Mouse (Mus musculus): Measurements from ENCODE around the gene Gas2. TPM values are rescaled to one million over a fixed set of nuclear protein-coding genes. Genes with fewer than 3 reads are reported as not detected.

Gas2 gene
- polyA plus RNA-seq, 1 experiment from 2014 or later, result 17.2 TPM

DNA sequence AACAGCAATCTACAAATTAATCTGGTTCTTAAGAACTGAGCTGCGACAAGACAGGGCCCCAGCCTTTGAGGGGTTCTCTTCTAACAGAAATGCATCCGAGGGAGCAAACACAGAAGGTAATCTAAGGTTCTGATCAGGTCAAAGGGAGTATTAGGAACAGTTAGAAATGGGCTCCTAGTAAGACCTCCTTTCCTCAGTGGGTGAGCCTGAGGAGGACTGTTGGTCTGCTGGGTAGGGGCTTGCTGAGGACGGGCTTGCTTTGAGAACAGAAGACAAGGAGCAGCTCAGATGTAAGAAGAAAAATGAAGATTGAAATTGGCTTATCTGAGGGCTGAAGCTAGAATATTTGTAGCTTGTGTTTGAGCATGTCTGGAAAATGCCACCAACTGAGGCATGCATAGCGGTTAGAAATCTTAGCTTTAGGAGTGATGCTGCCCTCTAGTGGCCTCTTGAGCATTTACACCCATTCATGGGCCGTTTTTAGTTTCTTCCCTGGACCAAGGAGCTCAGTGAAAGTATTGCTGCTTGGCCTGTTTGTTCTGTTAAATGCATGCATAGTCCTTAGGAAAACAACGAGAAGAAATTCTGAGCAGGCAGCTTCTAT lies 110.5 kb downstream of the Gas2 start:
- H3K4me1 ChIP-seq (ENCODE audit: control insufficient read depth, insufficient read depth, low read length), result peaks cover 10% of the 10 kb centered on the region
- ATAC-seq, result peak; percentile 71
- H3K27ac ChIP-seq (ENCODE audit: low read depth, low read length), result no peak overlapping the region
- no peak overlapping the region for H3K4me2 ChIP-seq (ENCODE audit: low read length)
- H3K27me3 ChIP-seq (replicated peaks; ENCODE audit: control insufficient read depth, insufficient read depth, low read length), result no peaks in the 10 kb centered on the region
- 34% methylated on average over 6 of the region's 6 CpGs for WGBS
- H3K4me3 ChIP-seq (ENCODE audit: low read depth, low read length), result no peak overlapping the region
- no peaks in the 10 kb centered on the region for H3K9me3 ChIP-seq (replicated peaks; ENCODE audit: control insufficient read depth, low read length)
- peak; percentile 86 for DNase-seq (ENCODE audit: low spot score)
- H3K36me3 ChIP-seq (ENCODE audit: control insufficient read depth, insufficient read depth, low read length), result no peaks in the 10 kb centered on the region
- no peak overlapping the region for H3K9ac ChIP-seq (ENCODE audit: low read length)

GRCm38 (mm10) chr7:51973091-51973490 lies 111.3 kb downstream of the Gas2 start:
- no peak overlapping the region for H3K4me2 ChIP-seq (ENCODE audit: low read length)
- H3K9ac ChIP-seq (ENCODE audit: low read length), result no peak overlapping the region
- H3K36me3 ChIP-seq (ENCODE audit: control insufficient read depth, insufficient read depth, low read length), result no peaks in the 10 kb centered on the region
- ATAC-seq, result peak; percentile 44; the same call in 1 of the 2 replicates
- DNase-seq (ENCODE audit: low spot score), result no peak
- H3K27ac ChIP-seq (ENCODE audit: low read depth, low read length), result no peak overlapping the region
- H3K9me3 ChIP-seq (replicated peaks; ENCODE audit: control insufficient read depth, low read length), result no peaks in the 10 kb centered on the region
- WGBS, result 71% methylated on average over 5 of the region's 5 CpGs
- H3K4me1 ChIP-seq (ENCODE audit: control insufficient read depth, insufficient read depth, low read length), result peaks cover 10% of the 10 kb centered on the region
- H3K27me3 ChIP-seq (replicated peaks; ENCODE audit: control insufficient read depth, insufficient read depth, low read length), result no peaks in the 10 kb centered on the region
- no peak overlapping the region for H3K4me3 ChIP-seq (ENCODE audit: low read depth, low read length)

- DNase-seq (ENCODE audit: low spot score), result no peak
- Histone ChIP-seq H3K4me1 (ENCODE audit: control insufficient read depth, insufficient read depth, low read length) (peaks cover 10% of the 10 kb centered on the region), H3K4me2 (ENCODE audit: low read length) (no peak overlapping the region), H3K27ac (ENCODE audit: low read depth, low read length) (no peak overlapping the region), H3K4me3 (ENCODE audit: low read depth, low read length) (no peak overlapping the region), H3K9ac (ENCODE audit: low read length) (no peak overlapping the region), H3K36me3 (ENCODE audit: control insufficient read depth, insufficient read depth, low read length) (no peaks in the 10 kb centered on the region), H3K9me3 (replicated peaks; ENCODE audit: control insufficient read depth, low read length) (no peaks in the 10 kb centered on the region), H3K27me3 (replicated peaks; ENCODE audit: control insufficient read depth, insufficient read depth, low read length) (no peaks in the 10 kb centered on the region)
- 60% methylated on average over 2 of the region's 2 CpGs for WGBS
- ATAC-seq, result no peak
Measured at GRCm38 (mm10) chr7:51973526-51973925, 111.7 kb downstream of the Gas2 start.

DNA sequence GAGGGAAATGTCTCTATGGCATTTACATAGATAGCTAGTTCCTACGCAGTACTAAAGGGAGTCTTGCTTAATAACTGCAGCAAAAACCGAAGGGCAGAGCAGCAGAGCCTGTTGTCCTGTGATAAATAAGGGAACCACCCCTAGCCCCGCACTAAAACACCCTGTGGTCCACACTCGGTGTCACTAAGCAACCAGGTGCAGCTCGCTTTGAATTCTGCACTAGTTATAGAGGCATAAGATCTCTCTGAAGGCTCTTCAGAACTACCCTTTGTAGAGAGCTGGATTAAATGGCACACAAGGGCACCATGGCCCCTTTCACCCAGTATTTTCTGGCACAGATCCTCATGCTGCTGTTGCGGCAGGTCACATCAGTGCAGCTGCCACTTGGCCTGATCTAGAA lies 113.4 kb downstream of the Gas2 start:
- 0 out of 2 replicates have a peak overlapping the region, but pooled peaks have one; percentile 17 for H3K9ac ChIP-seq (ENCODE audit: low read length)
- H3K4me3 ChIP-seq (ENCODE audit: low read depth, low read length), result no peak overlapping the region
- peak; percentile 60; the same call in 1 of the 2 replicates for ATAC-seq
- H3K36me3 ChIP-seq (ENCODE audit: control insufficient read depth, insufficient read depth, low read length), result no peaks in the 10 kb centered on the region
- H3K9me3 ChIP-seq (replicated peaks; ENCODE audit: control insufficient read depth, low read length), result no peaks in the 10 kb centered on the region
- no peaks in the 10 kb centered on the region for H3K27me3 ChIP-seq (replicated peaks; ENCODE audit: control insufficient read depth, insufficient read depth, low read length)
- peaks cover 10% of the 10 kb centered on the region for H3K4me1 ChIP-seq (ENCODE audit: control insufficient read depth, insufficient read depth, low read length)
- H3K4me2 ChIP-seq (ENCODE audit: low read length), result no peak overlapping the region
- peak; percentile 44 for DNase-seq (ENCODE audit: low spot score)
- H3K27ac ChIP-seq (ENCODE audit: low read depth, low read length), result peak overlapping the region; percentile 9; the same call in 1 of the 2 replicates
- WGBS, result 42% methylated on average over 6 of the region's 6 CpGs

GRCm38 (mm10) chr7:51979271-51979670 lies 117.5 kb downstream of the Gas2 start:
- no peak for ATAC-seq
- no peaks in the 10 kb centered on the region for H3K36me3 ChIP-seq (ENCODE audit: control insufficient read depth, insufficient read depth, low read length)
- no peaks in the 10 kb centered on the region for H3K27me3 ChIP-seq (replicated peaks; ENCODE audit: control insufficient read depth, insufficient read depth, low read length)
- no peak overlapping the region for H3K9ac ChIP-seq (ENCODE audit: low read length)
- no peak overlapping the region for H3K4me2 ChIP-seq (ENCODE audit: low read length)
- H3K4me3 ChIP-seq (ENCODE audit: low read depth, low read length), result no peak overlapping the region
- no peaks in the 10 kb centered on the region for H3K9me3 ChIP-seq (replicated peaks; ENCODE audit: control insufficient read depth, low read length)
- peaks cover 8% of the 10 kb centered on the region for H3K4me1 ChIP-seq (ENCODE audit: control insufficient read depth, insufficient read depth, low read length)
- 45% methylated on average over 5 of the region's 5 CpGs for WGBS
- DNase-seq (ENCODE audit: low spot score), result peak; percentile 40
- no peak overlapping the region for H3K27ac ChIP-seq (ENCODE audit: low read depth, low read length)

GRCm38 (mm10) chr7:51982303-51982702 lies 120.5 kb downstream of the Gas2 start:
- H3K27ac ChIP-seq (ENCODE audit: low read depth, low read length), result no peak overlapping the region
- 33% methylated on average over 1 of the region's 1 CpGs for WGBS
- no peak overlapping the region for H3K4me2 ChIP-seq (ENCODE audit: low read length)
- DNase-seq (ENCODE audit: low spot score) (no peak), ATAC-seq (no peak)
- no peak overlapping the region for H3K9ac ChIP-seq (ENCODE audit: low read length)
- no peaks in the 10 kb centered on the region for H3K36me3 ChIP-seq (ENCODE audit: control insufficient read depth, insufficient read depth, low read length)
- H3K4me1 ChIP-seq (ENCODE audit: control insufficient read depth, insufficient read depth, low read length), result no peaks in the 10 kb centered on the region
- H3K9me3 ChIP-seq (replicated peaks; ENCODE audit: control insufficient read depth, low read length), result no peaks in the 10 kb centered on the region
- no peaks in the 10 kb centered on the region for H3K27me3 ChIP-seq (replicated peaks; ENCODE audit: control insufficient read depth, insufficient read depth, low read length)
- no peak overlapping the region for H3K4me3 ChIP-seq (ENCODE audit: low read depth, low read length)

GRCm38 (mm10) chr7:51985763-51986162 lies 123.9 kb downstream of the Gas2 start:
- Histone ChIP-seq H3K9ac (ENCODE audit: low read length) (no peak overlapping the region), H3K9me3 (replicated peaks; ENCODE audit: control insufficient read depth, low read length) (no peaks in the 10 kb centered on the region), H3K27me3 (replicated peaks; ENCODE audit: control insufficient read depth, insufficient read depth, low read length) (no peaks in the 10 kb centered on the region), H3K27ac (ENCODE audit: low read depth, low read length) (no peak overlapping the region), H3K4me2 (ENCODE audit: low read length) (no peak overlapping the region), H3K36me3 (ENCODE audit: control insufficient read depth, insufficient read depth, low read length) (no peaks in the 10 kb centered on the region), H3K4me1 (ENCODE audit: control insufficient read depth, insufficient read depth, low read length) (no peaks in the 10 kb centered on the region), H3K4me3 (ENCODE audit: low read depth, low read length) (no peak overlapping the region)
- ATAC-seq (no peak), DNase-seq (ENCODE audit: low spot score) (no peak)
- 87% methylated on average over 6 of the region's 6 CpGs for WGBS

- Histone ChIP-seq H3K9ac (ENCODE audit: low read length) (no peak overlapping the region), H3K27me3 (replicated peaks; ENCODE audit: control insufficient read depth, insufficient read depth, low read length) (no peaks in the 10 kb centered on the region), H3K9me3 (replicated peaks; ENCODE audit: control insufficient read depth, low read length) (no peaks in the 10 kb centered on the region), H3K4me1 (ENCODE audit: control insufficient read depth, insufficient read depth, low read length) (no peaks in the 10 kb centered on the region), H3K4me3 (ENCODE audit: low read depth, low read length) (no peak overlapping the region), H3K4me2 (ENCODE audit: low read length) (no peak overlapping the region), H3K36me3 (ENCODE audit: control insufficient read depth, insufficient read depth, low read length) (no peaks in the 10 kb centered on the region), H3K27ac (ENCODE audit: low read depth, low read length) (no peak overlapping the region)
- no peak for ATAC-seq
- no peak for DNase-seq (ENCODE audit: low spot score)
- 76% methylated on average over 6 of the region's 6 CpGs for WGBS
Measured at GRCm38 (mm10) chr7:51986909-51987308, 125.1 kb downstream of the Gas2 start.

DNA sequence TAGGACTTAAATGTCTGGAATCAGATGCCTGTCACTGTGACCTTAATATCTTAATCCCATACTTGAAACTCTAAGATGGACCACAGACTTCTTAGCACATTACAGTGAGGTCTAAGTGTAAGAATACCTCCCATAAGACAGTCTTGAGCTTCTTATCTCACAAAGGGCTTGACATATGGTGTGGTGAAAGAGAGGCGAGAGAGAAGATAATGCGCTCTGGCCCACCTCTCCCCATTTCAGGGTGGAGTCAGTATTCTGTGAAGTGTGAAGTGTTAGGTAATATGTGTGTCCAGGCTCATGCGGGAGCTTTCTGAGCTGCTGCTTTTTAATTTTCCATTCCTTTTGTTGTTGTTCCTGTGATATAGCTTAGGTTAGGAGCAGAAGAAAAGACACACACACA lies 129.2 kb downstream of the Gas2 start:
- DNase-seq (ENCODE audit: low spot score) (no peak), ATAC-seq (no peak)
- Histone ChIP-seq H3K4me1 (ENCODE audit: control insufficient read depth, insufficient read depth, low read length) (no peaks in the 10 kb centered on the region), H3K27me3 (replicated peaks; ENCODE audit: control insufficient read depth, insufficient read depth, low read length) (no peaks in the 10 kb centered on the region), H3K4me3 (ENCODE audit: low read depth, low read length) (no peak overlapping the region), H3K4me2 (ENCODE audit: low read length) (no peak overlapping the region), H3K9ac (ENCODE audit: low read length) (no peak overlapping the region), H3K9me3 (replicated peaks; ENCODE audit: control insufficient read depth, low read length) (no peaks in the 10 kb centered on the region), H3K27ac (ENCODE audit: low read depth, low read length) (no peak overlapping the region), H3K36me3 (ENCODE audit: control insufficient read depth, insufficient read depth, low read length) (no peaks in the 10 kb centered on the region)
- WGBS, result 84% methylated on average over 3 of the region's 3 CpGs

All from forebrain, embryonic 14.5 days (tissue).